Mouse (Mus musculus): ENCODE measurements around the gene Gm42791. TPM values are rescaled to one million over a fixed set of nuclear protein-coding genes. Genes with fewer than 3 reads are reported as not detected.

The Gm42791 gene
- polyA plus RNA-seq, 1 experiment = not detected

GRCm38 (mm10) chr5:149002034-149002802 is 7.3 kb upstream of the Gm42791 start:
- H3K27ac ChIP-seq (ENCODE audit: insufficient read depth, low read depth, low read length) = peak overlapping the region; percentile 32
- no peaks in the 10 kb centered on the region for H3K36me3 ChIP-seq (ENCODE audit: control insufficient read depth, insufficient read depth, low read length)
- H3K27me3 ChIP-seq (ENCODE audit: control insufficient read depth, insufficient read depth, low read length) = no peaks in the 10 kb centered on the region
- no peak for TF ChIP-seq POLR2A (IDR thresholded peaks at IDR 0.05; ENCODE audit: low read depth, low read length)
- TF ChIP-seq CTCF (IDR thresholded peaks at IDR 0.05; ENCODE audit: extremely low read depth, insufficient read length, insufficient replicate concordance, low read depth, low read length) = no peak
- peak overlapping the region; percentile 7; the same call in 1 of the 2 replicates for H3K4me3 ChIP-seq (ENCODE audit: low read depth, low read length)
- peaks cover 2% of the 10 kb centered on the region; the same call in 1 of the 2 replicates for H3K4me1 ChIP-seq (ENCODE audit: control insufficient read depth, insufficient read depth, insufficient read length, low read length)
- 21% methylated on average over 20 of the region's 20 CpGs for WGBS

GRCm38 (mm10) chr5:148999802-149000201 is 4.9 kb upstream of the Gm42791 start:
- no peak overlapping the region for H3K4me3 ChIP-seq (ENCODE audit: low read depth, low read length)
- H3K27ac ChIP-seq (ENCODE audit: insufficient read depth, low read depth, low read length) = no peak overlapping the region
- H3K4me1 ChIP-seq (ENCODE audit: control insufficient read depth, insufficient read depth, insufficient read length, low read length) = no peaks in the 10 kb centered on the region; the same call in 1 of the 2 replicates
- H3K27me3 ChIP-seq (ENCODE audit: control insufficient read depth, insufficient read depth, low read length) = no peaks in the 10 kb centered on the region
- no peaks in the 10 kb centered on the region for H3K36me3 ChIP-seq (ENCODE audit: control insufficient read depth, insufficient read depth, low read length)
- 85% methylated on average over 7 of the region's 7 CpGs for WGBS
- no peak for TF ChIP-seq CTCF (IDR thresholded peaks at IDR 0.05; ENCODE audit: extremely low read depth, insufficient read length, insufficient replicate concordance, low read depth, low read length)
- TF ChIP-seq POLR2A (IDR thresholded peaks at IDR 0.05; ENCODE audit: low read depth, low read length) = no peak

GRCm38 (mm10) chr5:148998512-148998911 is 3.6 kb upstream of the Gm42791 start:
- no peak overlapping the region for H3K4me3 ChIP-seq (ENCODE audit: low read depth, low read length)
- no peaks in the 10 kb centered on the region for H3K27me3 ChIP-seq (ENCODE audit: control insufficient read depth, insufficient read depth, low read length)
- H3K36me3 ChIP-seq (ENCODE audit: control insufficient read depth, insufficient read depth, low read length) = no peaks in the 10 kb centered on the region
- WGBS = 88% methylated on average over 14 of the region's 14 CpGs
- no peak for TF ChIP-seq POLR2A (IDR thresholded peaks at IDR 0.05; ENCODE audit: low read depth, low read length)
- no peak for TF ChIP-seq CTCF (IDR thresholded peaks at IDR 0.05; ENCODE audit: extremely low read depth, insufficient read length, insufficient replicate concordance, low read depth, low read length)
- H3K4me1 ChIP-seq (ENCODE audit: control insufficient read depth, insufficient read depth, insufficient read length, low read length) = peaks cover 2% of the 10 kb centered on the region; the same call in 1 of the 2 replicates
- H3K27ac ChIP-seq (ENCODE audit: insufficient read depth, low read depth, low read length) = no peak overlapping the region

GRCm38 (mm10) chr5:148996709-148997037 is 1.7 kb upstream of the Gm42791 start:
- H3K4me1 ChIP-seq (ENCODE audit: control insufficient read depth, insufficient read depth, insufficient read length, low read length) = peaks cover 3% of the 10 kb centered on the region; the same call in 1 of the 2 replicates
- H3K4me3 ChIP-seq (ENCODE audit: low read depth, low read length) = no peak overlapping the region
- H3K36me3 ChIP-seq (ENCODE audit: control insufficient read depth, insufficient read depth, low read length) = no peaks in the 10 kb centered on the region
- no peaks in the 10 kb centered on the region for H3K27me3 ChIP-seq (ENCODE audit: control insufficient read depth, insufficient read depth, low read length)
- H3K27ac ChIP-seq (ENCODE audit: insufficient read depth, low read depth, low read length) = no peak overlapping the region
- 82% methylated on average over 4 of the region's 4 CpGs for WGBS
- no peak for TF ChIP-seq CTCF (IDR thresholded peaks at IDR 0.05; ENCODE audit: extremely low read depth, insufficient read length, insufficient replicate concordance, low read depth, low read length)
- TF ChIP-seq POLR2A (IDR thresholded peaks at IDR 0.05; ENCODE audit: low read depth, low read length) = no peak

GRCm38 (mm10) chr5:148995962-148996708 is 1.2 kb upstream of the Gm42791 start:
- peaks cover 3% of the 10 kb centered on the region; the same call in 1 of the 2 replicates for H3K4me1 ChIP-seq (ENCODE audit: control insufficient read depth, insufficient read depth, insufficient read length, low read length)
- no peak for TF ChIP-seq CTCF (IDR thresholded peaks at IDR 0.05; ENCODE audit: extremely low read depth, insufficient read length, insufficient replicate concordance, low read depth, low read length)
- TF ChIP-seq POLR2A (IDR thresholded peaks at IDR 0.05; ENCODE audit: low read depth, low read length) = no peak
- no peak overlapping the region for H3K27ac ChIP-seq (ENCODE audit: insufficient read depth, low read depth, low read length)
- no peaks in the 10 kb centered on the region for H3K27me3 ChIP-seq (ENCODE audit: control insufficient read depth, insufficient read depth, low read length)
- no peaks in the 10 kb centered on the region for H3K36me3 ChIP-seq (ENCODE audit: control insufficient read depth, insufficient read depth, low read length)
- H3K4me3 ChIP-seq (ENCODE audit: low read depth, low read length) = no peak overlapping the region
- 66% methylated on average over 9 of the region's 9 CpGs for WGBS

- Histone ChIP-seq H3K36me3 (ENCODE audit: control insufficient read depth, insufficient read depth, low read length) (no peaks in the 10 kb centered on the region), H3K27ac (ENCODE audit: insufficient read depth, low read depth, low read length) (peak overlapping the region; percentile 85), H3K4me1 (ENCODE audit: control insufficient read depth, insufficient read depth, insufficient read length, low read length) (peaks cover 3% of the 10 kb centered on the region; the same call in 1 of the 2 replicates), H3K27me3 (ENCODE audit: control insufficient read depth, insufficient read depth, low read length) (no peaks in the 10 kb centered on the region), H3K4me3 (ENCODE audit: low read depth, low read length) (peak overlapping the region; percentile 76)
- TF ChIP-seq POLR2A (IDR thresholded peaks at IDR 0.05; ENCODE audit: low read depth, low read length) (no peak), CTCF (IDR thresholded peaks at IDR 0.05; ENCODE audit: extremely low read depth, insufficient read length, insufficient replicate concordance, low read depth, low read length) (no peak)
- WGBS = 17% methylated on average over 7 of the region's 7 CpGs
Observed at GRCm38 (mm10) chr5:148994311-148994705, 639 bp downstream of the Gm42791 start.

GRCm38 (mm10) chr5:148992598-148992997 is 2.3 kb downstream of the Gm42791 start:
- Histone ChIP-seq H3K27me3 (ENCODE audit: control insufficient read depth, insufficient read depth, low read length) (no peaks in the 10 kb centered on the region), H3K27ac (ENCODE audit: insufficient read depth, low read depth, low read length) (no peak overlapping the region), H3K4me1 (ENCODE audit: control insufficient read depth, insufficient read depth, insufficient read length, low read length) (peaks cover 3% of the 10 kb centered on the region; the same call in 1 of the 2 replicates), H3K4me3 (ENCODE audit: low read depth, low read length) (no peak overlapping the region), H3K36me3 (ENCODE audit: control insufficient read depth, insufficient read depth, low read length) (no peaks in the 10 kb centered on the region)
- TF ChIP-seq POLR2A (IDR thresholded peaks at IDR 0.05; ENCODE audit: low read depth, low read length) = no peak
- no peak for TF ChIP-seq CTCF (IDR thresholded peaks at IDR 0.05; ENCODE audit: extremely low read depth, insufficient read length, insufficient replicate concordance, low read depth, low read length)
- 97% methylated on average over 11 of the region's 11 CpGs for WGBS
